Mouse (Mus musculus): ENCODE measurements around the gene Cga. TPM values are rescaled to one million over a fixed set of nuclear protein-coding genes. Genes with fewer than 3 reads are reported as not detected.

Cga gene
- polyA plus RNA-seq, 1 experiment from 2014 or later, result 0.53 TPM

GRCm38 (mm10) chr4:34880921-34881650, 12.5 kb upstream of the Cga start:
- Histone ChIP-seq H3K4me3 (peak overlapping the region; percentile 97), H3K4me1 (peaks cover 20% of the 10 kb centered on the region), H3K9me3 (no peaks in the 10 kb centered on the region), H3K9ac (peak overlapping the region; percentile 32; the same call in 1 of the 2 replicates), H3K4me2 (peak overlapping the region; percentile 64), H3K36me3 (peaks cover 23% of the 10 kb centered on the region), H3K27ac (no peak overlapping the region), H3K27me3 (no peaks in the 10 kb centered on the region)
- ATAC-seq (ENCODE audit: insufficient number of reproducible peaks, insufficient read depth, low FRiP score, low TSS enrichment, low read depth), result no peak
- 88% methylated on average over 10 of the region's 10 CpGs for WGBS

GRCm38 (mm10) chr4:34881851-34882250, 11.7 kb upstream of the Cga start:
- WGBS, result 13% methylated on average over 4 of the region's 4 CpGs
- no peak for ATAC-seq (ENCODE audit: insufficient number of reproducible peaks, insufficient read depth, low FRiP score, low TSS enrichment, low read depth)
- peaks cover 17% of the 10 kb centered on the region for H3K36me3 ChIP-seq
- H3K4me2 ChIP-seq, result peak overlapping the region; percentile 64
- peak overlapping the region; percentile 98 for H3K27ac ChIP-seq
- H3K27me3 ChIP-seq, result no peaks in the 10 kb centered on the region
- H3K9ac ChIP-seq, result peak overlapping the region; percentile 99
- no peaks in the 10 kb centered on the region for H3K9me3 ChIP-seq
- peak overlapping the region; percentile 97 for H3K4me3 ChIP-seq
- H3K4me1 ChIP-seq, result peaks cover 20% of the 10 kb centered on the region

GRCm38 (mm10) chr4:34882291-34882769, 11.2 kb upstream of the Cga start:
- Histone ChIP-seq H3K36me3 (peaks cover 13% of the 10 kb centered on the region), H3K27ac (peak overlapping the region; percentile 98), H3K4me2 (peak overlapping the region; percentile 64), H3K9ac (peak overlapping the region; percentile 99), H3K4me3 (peak overlapping the region; percentile 97), H3K27me3 (no peaks in the 10 kb centered on the region), H3K4me1 (peaks cover 20% of the 10 kb centered on the region), H3K9me3 (no peaks in the 10 kb centered on the region)
- 0% methylated on average over 47 of the region's 58 CpGs for WGBS
- ATAC-seq (ENCODE audit: insufficient number of reproducible peaks, insufficient read depth, low FRiP score, low TSS enrichment, low read depth), result peak; percentile 45

- Histone ChIP-seq H3K4me1 (peaks cover 23% of the 10 kb centered on the region), H3K4me2 (peak within 1 kb of the TSS; percentile 64), H3K36me3 (peaks cover 11% of the 10 kb centered on the region), H3K4me3 (peak within 1 kb of the TSS; percentile 97), H3K9ac (peak within 1 kb of the TSS; percentile 99), H3K27me3 (no peaks in the 10 kb centered on the region; the same call in 1 of the 2 replicates), H3K27ac (peak within 1 kb of the TSS; percentile 98), H3K9me3 (no peaks in the 10 kb centered on the region)
- ATAC-seq (ENCODE audit: insufficient number of reproducible peaks, insufficient read depth, low FRiP score, low TSS enrichment, low read depth), result peak; percentile 89
- under 1% methylated on average over 44 of the region's 44 CpGs for WGBS
Measured at GRCm38 (mm10) chr4:34882818-34883217, 10.8 kb upstream of the Cga start, which contains the start of gene Zfp292. Gene Zfp292 (minus strand): TSS chr4:34882960.

- no peak for ATAC-seq (ENCODE audit: insufficient number of reproducible peaks, insufficient read depth, low FRiP score, low TSS enrichment, low read depth)
- peak overlapping the region; percentile 97 for H3K4me3 ChIP-seq
- peak overlapping the region; percentile 98 for H3K27ac ChIP-seq
- H3K4me1 ChIP-seq, result peaks cover 23% of the 10 kb centered on the region
- 26% methylated on average over 16 of the region's 16 CpGs for WGBS
- H3K36me3 ChIP-seq, result peaks cover 6% of the 10 kb centered on the region
- peak overlapping the region; percentile 99 for H3K9ac ChIP-seq
- no peaks in the 10 kb centered on the region for H3K9me3 ChIP-seq
- peak overlapping the region; percentile 64 for H3K4me2 ChIP-seq
- peaks cover 7% of the 10 kb centered on the region for H3K27me3 ChIP-seq
Measured at GRCm38 (mm10) chr4:34883366-34884029, 10.1 kb upstream of the Cga start.

- Histone ChIP-seq H3K4me1 (peaks cover 17% of the 10 kb centered on the region), H3K9ac (0 out of 2 replicates have a peak overlapping the region, but pooled peaks have one; percentile 41), H3K4me2 (peak overlapping the region; percentile 90), H3K27ac (no peak overlapping the region), H3K27me3 (peaks cover 30% of the 10 kb centered on the region), H3K4me3 (peak overlapping the region; percentile 71), H3K36me3 (no peaks in the 10 kb centered on the region), H3K9me3 (no peaks in the 10 kb centered on the region)
- 49% methylated on average over 9 of the region's 9 CpGs for WGBS
- no peak for ATAC-seq (ENCODE audit: insufficient number of reproducible peaks, insufficient read depth, low FRiP score, low TSS enrichment, low read depth)
Measured at GRCm38 (mm10) chr4:34885631-34886351, 7.8 kb upstream of the Cga start.

- Histone ChIP-seq H3K27me3 (peaks cover 38% of the 10 kb centered on the region), H3K27ac (peak overlapping the region; percentile 68), H3K4me2 (peak overlapping the region; percentile 90), H3K9me3 (no peaks in the 10 kb centered on the region), H3K36me3 (no peaks in the 10 kb centered on the region), H3K4me3 (peak overlapping the region; percentile 71), H3K4me1 (peaks cover 9% of the 10 kb centered on the region), H3K9ac (peak overlapping the region; percentile 78)
- ATAC-seq (ENCODE audit: insufficient number of reproducible peaks, insufficient read depth, low FRiP score, low TSS enrichment, low read depth), result peak; percentile 56; the same call in 1 of the 2 replicates
- WGBS, result under 1% methylated on average over 48 of the region's 48 CpGs
Measured at GRCm38 (mm10) chr4:34886490-34887111, 7.0 kb upstream of the Cga start.

GRCm38 (mm10) chr4:34887295-34887694, 6.3 kb upstream of the Cga start:
- peak overlapping the region; percentile 90 for H3K4me2 ChIP-seq
- H3K9ac ChIP-seq, result peak overlapping the region; percentile 78
- peaks cover 39% of the 10 kb centered on the region for H3K27me3 ChIP-seq
- no peak for ATAC-seq (ENCODE audit: insufficient number of reproducible peaks, insufficient read depth, low FRiP score, low TSS enrichment, low read depth)
- H3K27ac ChIP-seq, result peak overlapping the region; percentile 68
- H3K4me3 ChIP-seq, result peak overlapping the region; percentile 71
- peaks cover 8% of the 10 kb centered on the region for H3K4me1 ChIP-seq
- no peaks in the 10 kb centered on the region for H3K9me3 ChIP-seq
- 10% methylated on average over 7 of the region's 7 CpGs for WGBS
- no peaks in the 10 kb centered on the region for H3K36me3 ChIP-seq

GRCm38 (mm10) chr4:34889101-34889811, 4.3 kb upstream of the Cga start:
- Histone ChIP-seq H3K9me3 (no peaks in the 10 kb centered on the region), H3K9ac (no peak overlapping the region), H3K36me3 (no peaks in the 10 kb centered on the region), H3K27ac (no peak overlapping the region), H3K4me2 (no peak overlapping the region), H3K4me3 (no peak overlapping the region), H3K4me1 (0 out of 2 replicates have a peak, but pooled peaks cover 3% of the 10 kb centered on the region), H3K27me3 (peaks cover 39% of the 10 kb centered on the region)
- WGBS, result 6% methylated on average over 15 of the region's 15 CpGs
- ATAC-seq (ENCODE audit: insufficient number of reproducible peaks, insufficient read depth, low FRiP score, low TSS enrichment, low read depth), result no peak

- Histone ChIP-seq H3K27ac (no peak overlapping the region), H3K27me3 (peaks cover 39% of the 10 kb centered on the region), H3K4me3 (no peak overlapping the region), H3K36me3 (no peaks in the 10 kb centered on the region), H3K4me1 (0 out of 2 replicates have a peak, but pooled peaks cover 3% of the 10 kb centered on the region), H3K9ac (no peak overlapping the region), H3K9me3 (no peaks in the 10 kb centered on the region), H3K4me2 (no peak overlapping the region)
- WGBS, result 13% methylated on average over 2 of the region's 2 CpGs
- ATAC-seq (ENCODE audit: insufficient number of reproducible peaks, insufficient read depth, low FRiP score, low TSS enrichment, low read depth), result no peak
Measured at GRCm38 (mm10) chr4:34889812-34890185, 3.8 kb upstream of the Cga start.

All from embryonic facial prominence, embryonic 13.5 days (tissue).